Mouse (Mus musculus): Measurements from ENCODE around the gene Ntf5. TPM values are rescaled to one million over a fixed set of nuclear protein-coding genes. Genes with fewer than 3 reads are reported as not detected.
"Not testable (repeated sequence)": the region's sequence is repeated elsewhere in the genome, so short reads cannot be mapped to it uniquely, and the experiment has no call there.

The Ntf5 gene
- polyA plus RNA-seq, 2 experiments = 4.4 to 4.5 TPM

DNA sequence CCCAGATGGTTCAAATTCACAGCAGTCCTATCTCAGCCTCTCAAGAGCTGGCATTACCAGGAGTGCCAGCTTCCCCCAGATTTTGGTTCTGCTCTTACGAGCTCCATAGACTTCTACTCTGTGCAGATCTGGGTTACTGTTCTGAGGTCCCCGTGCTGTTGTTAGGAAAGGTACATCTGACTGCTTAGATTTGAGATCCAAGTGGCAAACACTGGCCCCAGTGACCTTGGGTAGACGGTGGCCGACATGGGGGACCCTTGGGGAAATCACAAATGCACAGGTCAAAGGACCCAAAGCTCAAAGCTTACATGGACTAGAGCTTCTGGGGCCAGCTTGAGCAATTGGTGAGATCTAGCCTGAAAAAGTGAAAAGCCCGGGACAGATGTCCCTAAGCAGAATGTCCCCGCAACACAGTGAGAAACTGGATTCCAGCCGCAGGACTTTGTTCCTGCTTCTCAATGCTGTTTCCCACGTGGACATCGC, 43.3 kb downstream of the Ntf5 start:
- DNase-seq (ENCODE audit: low spot score) = no peak
- peaks cover 32% of the 10 kb centered on the region for H3K4me1 ChIP-seq (ENCODE audit: control insufficient read depth, insufficient read depth, low read length)
- no peaks in the 10 kb centered on the region for H3K27me3 ChIP-seq (ENCODE audit: control insufficient read depth, insufficient read depth, low read length)
- H3K9ac ChIP-seq (ENCODE audit: low read depth, low read length, severe bottlenecking) = 0 out of 2 replicates have a peak overlapping the region, but pooled peaks have one; percentile 67
- no peak for TF ChIP-seq POLR2A (IDR thresholded peaks at IDR 0.05; ENCODE audit: borderline replicate concordance, extremely low read depth, insufficient read depth, insufficient read length)
- no peaks in the 10 kb centered on the region for H3K9me3 ChIP-seq (ENCODE audit: control insufficient read depth, low read length)
- no peak for ATAC-seq (ENCODE audit: low FRiP score, low read depth)
- H3K4me3 ChIP-seq (replicated peaks; ENCODE audit: low read length) = peak overlapping the region; percentile 73; the same call in 1 of the 2 replicates
- H3K36me3 ChIP-seq (ENCODE audit: control insufficient read depth, insufficient read depth, low read length) = peaks cover 64% of the 10 kb centered on the region
- H3K4me2 ChIP-seq (replicated peaks; ENCODE audit: low read depth, low read length, severe bottlenecking) = peak overlapping the region; percentile 83; the same call in 1 of the 2 replicates
- WGBS = 50% methylated on average over 9 of the region's 9 CpGs
- H3K27ac ChIP-seq (replicated peaks; ENCODE audit: low read depth, low read length) = 0 out of 2 replicates have a peak overlapping the region, but pooled peaks have one; percentile 26

DNA sequence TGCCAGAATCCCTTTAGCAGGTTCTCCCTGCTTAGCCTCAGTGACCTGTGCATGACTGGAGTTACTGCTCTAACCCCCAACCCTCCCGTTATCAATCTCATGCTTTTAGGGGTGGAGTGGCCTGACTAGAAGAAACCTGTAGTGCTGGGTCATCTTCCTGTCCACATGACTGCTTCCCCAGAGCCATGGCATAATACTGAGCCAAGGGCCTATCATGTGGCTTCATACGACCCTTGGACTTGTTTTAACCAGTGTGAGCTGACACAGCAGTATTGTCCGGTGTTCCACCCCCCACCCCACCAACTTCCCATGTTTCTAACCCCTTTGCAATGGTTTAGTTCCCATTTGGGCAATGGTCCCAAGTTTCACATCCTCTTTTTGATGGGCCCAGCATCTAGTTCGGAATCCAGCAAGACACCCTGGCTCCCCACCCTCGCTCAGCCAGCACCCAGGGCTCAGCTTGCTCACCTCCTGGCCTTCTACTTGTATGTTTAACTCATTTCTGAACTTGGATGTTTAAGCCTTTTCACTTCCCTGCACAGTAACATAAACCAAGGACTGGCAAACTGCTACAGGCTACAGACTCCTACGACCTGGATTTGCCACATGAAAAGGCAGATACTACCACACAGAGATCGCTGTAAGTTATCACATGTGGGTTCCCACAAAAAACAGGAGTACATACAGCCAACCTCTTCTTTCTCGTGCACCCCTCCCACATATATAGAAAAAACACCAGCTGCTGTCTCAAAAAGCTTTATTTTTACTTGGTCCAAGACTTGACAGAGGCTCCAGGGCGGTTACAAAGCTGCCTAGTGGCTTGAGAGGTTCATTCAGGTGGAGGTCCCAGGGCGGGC, 43.9 kb downstream of the Ntf5 start:
- peaks cover 64% of the 10 kb centered on the region for H3K36me3 ChIP-seq (ENCODE audit: control insufficient read depth, insufficient read depth, low read length)
- peak overlapping the region; percentile 26; the same call in 1 of the 2 replicates for H3K27ac ChIP-seq (replicated peaks; ENCODE audit: low read depth, low read length)

DNA sequence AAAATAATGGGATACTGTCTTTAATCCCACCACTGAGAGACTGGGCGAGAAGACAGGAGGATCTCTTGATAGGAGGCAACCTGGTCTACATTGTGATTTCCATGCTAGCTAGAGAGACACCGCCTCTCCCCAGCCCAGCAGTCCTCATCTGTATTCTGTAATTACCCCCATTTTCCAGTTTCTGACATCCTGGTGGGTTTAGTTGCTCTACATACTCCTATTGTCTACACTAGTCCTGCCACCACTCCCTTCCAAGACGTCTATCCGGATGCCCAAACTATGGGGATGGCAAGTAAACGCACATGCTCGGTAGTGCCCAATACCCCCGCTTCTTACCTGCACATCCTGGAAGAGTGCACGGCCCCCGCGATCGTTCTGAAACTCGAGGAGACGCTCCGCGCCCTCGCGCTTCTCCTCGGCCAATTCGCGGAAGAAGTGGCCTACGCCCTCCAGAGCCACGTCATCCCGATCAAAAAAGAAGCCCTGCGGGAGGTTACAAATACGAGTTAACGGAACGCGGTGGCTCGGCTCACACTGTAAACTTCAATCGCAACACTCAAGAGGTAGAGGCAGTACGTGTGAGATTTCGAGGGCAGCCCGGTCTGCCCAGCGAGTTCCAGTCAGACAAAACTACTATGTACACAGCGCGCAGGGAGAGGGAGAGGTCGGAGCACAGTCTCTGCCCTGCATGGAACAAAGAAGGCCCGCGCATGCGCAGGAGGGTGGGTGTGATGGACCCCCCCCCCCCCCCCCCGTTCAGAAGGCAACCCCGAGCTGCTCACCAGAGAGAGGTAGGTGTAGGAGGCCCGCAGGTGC, 45.5 kb downstream of the Ntf5 start:
- H3K4me2 ChIP-seq (replicated peaks; ENCODE audit: low read depth, low read length, severe bottlenecking) = peak overlapping the region; percentile 83
- peak overlapping the region; percentile 88 for H3K27ac ChIP-seq (replicated peaks; ENCODE audit: low read depth, low read length)
- peak; percentile 85 for DNase-seq (ENCODE audit: low spot score)
- H3K36me3 ChIP-seq (ENCODE audit: control insufficient read depth, insufficient read depth, low read length) = peaks cover 70% of the 10 kb centered on the region
- H3K9ac ChIP-seq (ENCODE audit: low read depth, low read length, severe bottlenecking) = peak overlapping the region; percentile 67
- no peaks in the 10 kb centered on the region for H3K27me3 ChIP-seq (ENCODE audit: control insufficient read depth, insufficient read depth, low read length)
- peak; percentile 66 for ATAC-seq (ENCODE audit: low FRiP score, low read depth)
- H3K9me3 ChIP-seq (ENCODE audit: control insufficient read depth, low read length) = no peaks in the 10 kb centered on the region
- H3K4me3 ChIP-seq (replicated peaks; ENCODE audit: low read length) = peak overlapping the region; percentile 73
- under 1% methylated on average over 37 of the region's 43 CpGs for WGBS
- peaks cover 32% of the 10 kb centered on the region for H3K4me1 ChIP-seq (ENCODE audit: control insufficient read depth, insufficient read depth, low read length)
- TF ChIP-seq POLR2A (IDR thresholded peaks at IDR 0.05; ENCODE audit: borderline replicate concordance, extremely low read depth, insufficient read depth, insufficient read length) = no peak

More for the DNA sequence above, 43.9 kb downstream of the Ntf5 start:
- Histone ChIP-seq H3K4me2 (replicated peaks; ENCODE audit: low read depth, low read length, severe bottlenecking) (peak overlapping the region; percentile 83), H3K9me3 (ENCODE audit: control insufficient read depth, low read length) (no peaks in the 10 kb centered on the region), H3K9ac (ENCODE audit: low read depth, low read length, severe bottlenecking) (peak overlapping the region; percentile 67), H3K4me3 (replicated peaks; ENCODE audit: low read length) (peak overlapping the region; percentile 73), H3K27me3 (ENCODE audit: control insufficient read depth, insufficient read depth, low read length) (no peaks in the 10 kb centered on the region), H3K4me1 (ENCODE audit: control insufficient read depth, insufficient read depth, low read length) (peaks cover 32% of the 10 kb centered on the region)
- no peak for TF ChIP-seq POLR2A (IDR thresholded peaks at IDR 0.05; ENCODE audit: borderline replicate concordance, extremely low read depth, insufficient read depth, insufficient read length)
- DNase-seq (ENCODE audit: low spot score) (no peak), ATAC-seq (ENCODE audit: low FRiP score, low read depth) (no peak)
- WGBS = 71% methylated on average over 10 of the region's 10 CpGs

DNA sequence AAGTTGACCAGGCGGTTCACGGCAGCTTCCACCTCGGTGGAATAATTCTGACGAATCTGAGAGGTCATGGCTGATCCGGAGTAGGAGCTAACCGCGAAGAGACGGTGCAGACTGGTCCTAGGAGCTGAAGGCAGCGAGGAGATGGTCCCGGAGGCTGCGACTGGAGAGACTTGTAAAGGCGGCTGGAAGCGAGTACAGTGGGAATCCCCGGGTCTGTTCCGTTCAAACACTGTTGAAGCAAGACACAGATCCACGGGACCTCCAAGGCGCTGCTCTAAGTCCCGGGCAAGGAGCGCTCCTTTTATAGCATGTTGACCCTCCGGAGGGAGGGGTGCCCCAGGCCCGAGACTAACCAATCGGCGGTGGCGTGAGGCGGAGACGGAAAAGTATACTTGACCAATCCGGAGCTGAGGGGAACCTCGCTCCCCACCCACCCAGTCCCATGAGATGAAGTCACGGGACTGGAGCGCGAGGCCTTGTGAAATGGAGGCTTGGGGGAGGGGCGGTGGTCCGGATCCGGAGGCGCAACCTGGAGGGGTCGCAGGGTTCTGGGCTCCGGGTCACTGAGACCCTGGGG, 46.2 kb downstream of the Ntf5 start, which contains the start of gene Ftl1:
Ftl1 (minus strand) TSS at position 321 of the 577 bp plus-strand sequence.
- Histone ChIP-seq H3K9ac (ENCODE audit: low read depth, low read length, severe bottlenecking) (peak within 1 kb of the TSS; percentile 67), H3K27ac (replicated peaks; ENCODE audit: low read depth, low read length) (peak within 1 kb of the TSS; percentile 88), H3K36me3 (ENCODE audit: control insufficient read depth, insufficient read depth, low read length) (peaks cover 66% of the 10 kb centered on the region), H3K4me1 (ENCODE audit: control insufficient read depth, insufficient read depth, low read length) (peaks cover 32% of the 10 kb centered on the region), H3K4me2 (replicated peaks; ENCODE audit: low read depth, low read length, severe bottlenecking) (peak within 1 kb of the TSS; percentile 83), H3K4me3 (replicated peaks; ENCODE audit: low read length) (peak within 1 kb of the TSS; percentile 73)
- ATAC-seq (ENCODE audit: low FRiP score, low read depth) (peak; percentile 93), DNase-seq (ENCODE audit: low spot score) (peak; percentile 100)
- not testable (repeated sequence) for H3K9me3 ChIP-seq (ENCODE audit: control insufficient read depth, low read length); H3K27me3 ChIP-seq (ENCODE audit: control insufficient read depth, insufficient read depth, low read length)
- TF ChIP-seq POLR2A (IDR thresholded peaks at IDR 0.05; ENCODE audit: borderline replicate concordance, extremely low read depth, insufficient read depth, insufficient read length) = peak; percentile 90; the same call in 1 of the 2 replicates
- under 1% methylated on average over 24 of the region's 37 CpGs for WGBS
